Mouse (Mus musculus): Measurements from ENCODE around the gene H2afy2. TPM values are rescaled to one million over a fixed set of nuclear protein-coding genes. Genes with fewer than 3 reads are reported as not detected.

The H2afy2 gene
- polyA plus RNA-seq, 1 experiment = 2.1 TPM

DNA sequence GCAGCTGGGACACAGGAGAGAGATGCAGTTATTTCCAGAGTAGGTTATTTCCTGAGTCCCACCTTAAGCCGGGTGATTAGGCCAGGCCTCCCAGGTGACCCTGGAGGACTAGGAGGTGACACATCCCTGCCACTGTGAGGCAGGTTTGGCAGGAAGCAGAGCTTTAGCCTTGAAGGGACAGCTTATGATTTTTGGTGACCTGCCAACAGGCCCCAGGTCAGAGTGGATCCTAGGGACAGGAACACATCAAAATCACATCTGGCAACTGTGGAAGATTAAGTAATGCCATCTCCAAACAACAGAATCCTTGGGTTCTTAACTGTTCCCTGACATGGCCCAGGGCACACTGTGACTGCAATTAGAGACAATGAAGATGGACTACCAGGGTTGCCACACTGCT lies 42.6 kb downstream of the H2afy2 start:
- H3K27ac ChIP-seq (ENCODE audit: control insufficient read depth, insufficient read depth, low read length) = no peak overlapping the region
- TF ChIP-seq CTCF (IDR thresholded peaks at IDR 0.05; ENCODE audit: borderline replicate concordance, control insufficient read depth, extremely low read depth, insufficient read depth, low read length, poor library complexity) (no peak), POLR2A (IDR thresholded peaks at IDR 0.05; ENCODE audit: control insufficient read depth, extremely low read depth, insufficient read depth, low read length, poor library complexity) (no peak)
- H3K4me3 ChIP-seq (ENCODE audit: control insufficient read depth, insufficient read depth, low read length) = no peak overlapping the region
- H3K27me3 ChIP-seq (ENCODE audit: control insufficient read depth, insufficient read depth, low read length) = no peaks in the 10 kb centered on the region
- H3K36me3 ChIP-seq (ENCODE audit: control insufficient read depth, insufficient read depth, low read length) = no peaks in the 10 kb centered on the region
- no peaks in the 10 kb centered on the region for H3K4me1 ChIP-seq (replicated peaks; ENCODE audit: control insufficient read depth, insufficient read depth, low read length)
- DNase-seq = no peak
- 87% methylated on average over 1 of the region's 1 CpGs for WGBS

DNA sequence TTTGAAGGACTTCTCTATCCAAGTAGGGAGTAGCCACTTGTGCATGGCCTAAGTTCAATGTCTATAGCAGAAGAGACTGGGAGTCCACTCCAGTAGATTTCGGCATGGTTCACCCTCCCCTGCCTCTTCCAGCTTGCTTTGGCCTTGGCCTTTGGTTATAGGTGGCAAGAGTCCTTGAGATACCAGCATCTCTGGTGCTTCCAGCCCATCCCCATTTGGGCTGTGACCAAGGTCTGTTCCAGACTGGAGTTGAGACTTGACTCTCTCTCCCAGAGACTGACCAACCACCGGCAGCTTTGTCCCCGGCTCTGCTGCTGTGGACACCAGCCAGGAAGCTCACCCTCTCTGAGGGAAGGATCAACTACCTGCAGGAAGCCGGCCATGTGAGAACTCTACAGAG lies 45.8 kb downstream of the H2afy2 start:
- Histone ChIP-seq H3K4me3 (ENCODE audit: control insufficient read depth, insufficient read depth, low read length) (no peak overlapping the region), H3K27me3 (ENCODE audit: control insufficient read depth, insufficient read depth, low read length) (no peaks in the 10 kb centered on the region), H3K27ac (ENCODE audit: control insufficient read depth, insufficient read depth, low read length) (no peak overlapping the region), H3K4me1 (replicated peaks; ENCODE audit: control insufficient read depth, insufficient read depth, low read length) (no peaks in the 10 kb centered on the region), H3K36me3 (ENCODE audit: control insufficient read depth, insufficient read depth, low read length) (no peaks in the 10 kb centered on the region)
- DNase-seq = no peak
- TF ChIP-seq POLR2A (IDR thresholded peaks at IDR 0.05; ENCODE audit: control insufficient read depth, extremely low read depth, insufficient read depth, low read length, poor library complexity) (no peak), CTCF (IDR thresholded peaks at IDR 0.05; ENCODE audit: borderline replicate concordance, control insufficient read depth, extremely low read depth, insufficient read depth, low read length, poor library complexity) (no peak)
- 95% methylated on average over 4 of the region's 4 CpGs for WGBS

DNA sequence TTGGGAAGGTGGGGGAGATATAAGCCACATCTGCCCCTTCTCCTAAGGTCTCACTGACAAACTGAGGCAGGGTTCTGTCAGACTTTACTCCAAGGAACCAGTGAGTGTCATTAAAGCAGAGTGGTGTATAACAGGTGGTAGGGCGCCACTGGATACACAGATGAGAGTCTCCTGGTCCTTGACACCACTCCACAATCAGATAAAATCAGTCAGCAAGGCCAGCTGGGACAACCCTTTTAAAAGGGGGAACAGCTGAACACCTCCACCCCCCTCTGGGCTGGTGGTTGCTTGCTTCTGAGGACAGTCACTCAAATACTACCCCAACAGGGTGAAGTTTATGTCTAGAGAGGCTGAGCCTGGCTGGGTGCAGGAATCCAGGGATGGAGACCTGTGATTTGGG lies 46.4 kb downstream of the H2afy2 start:
- no peak overlapping the region for H3K4me3 ChIP-seq (ENCODE audit: control insufficient read depth, insufficient read depth, low read length)
- H3K4me1 ChIP-seq (replicated peaks; ENCODE audit: control insufficient read depth, insufficient read depth, low read length) = no peaks in the 10 kb centered on the region
- no peak for TF ChIP-seq POLR2A (IDR thresholded peaks at IDR 0.05; ENCODE audit: control insufficient read depth, extremely low read depth, insufficient read depth, low read length, poor library complexity)
- TF ChIP-seq CTCF (IDR thresholded peaks at IDR 0.05; ENCODE audit: borderline replicate concordance, control insufficient read depth, extremely low read depth, insufficient read depth, low read length, poor library complexity) = no peak
- no peaks in the 10 kb centered on the region for H3K36me3 ChIP-seq (ENCODE audit: control insufficient read depth, insufficient read depth, low read length)
- H3K27me3 ChIP-seq (ENCODE audit: control insufficient read depth, insufficient read depth, low read length) = no peaks in the 10 kb centered on the region
- WGBS = 88% methylated on average over 1 of the region's 1 CpGs
- H3K27ac ChIP-seq (ENCODE audit: control insufficient read depth, insufficient read depth, low read length) = no peak overlapping the region
- DNase-seq = no peak

- Histone ChIP-seq H3K27ac (ENCODE audit: control insufficient read depth, insufficient read depth, low read length) (no peak overlapping the region), H3K27me3 (ENCODE audit: control insufficient read depth, insufficient read depth, low read length) (no peaks in the 10 kb centered on the region), H3K4me3 (ENCODE audit: control insufficient read depth, insufficient read depth, low read length) (no peak overlapping the region), H3K4me1 (replicated peaks; ENCODE audit: control insufficient read depth, insufficient read depth, low read length) (no peaks in the 10 kb centered on the region), H3K36me3 (ENCODE audit: control insufficient read depth, insufficient read depth, low read length) (no peaks in the 10 kb centered on the region)
- DNase-seq = no peak
- no peak for TF ChIP-seq POLR2A (IDR thresholded peaks at IDR 0.05; ENCODE audit: control insufficient read depth, extremely low read depth, insufficient read depth, low read length, poor library complexity)
- no peak for TF ChIP-seq CTCF (IDR thresholded peaks at IDR 0.05; ENCODE audit: borderline replicate concordance, control insufficient read depth, extremely low read depth, insufficient read depth, low read length, poor library complexity)
- WGBS = 88% methylated on average over 10 of the region's 10 CpGs
Observed at GRCm38 (mm10) chr10:61736671-61737078, 47.3 kb downstream of the H2afy2 start.

DNA sequence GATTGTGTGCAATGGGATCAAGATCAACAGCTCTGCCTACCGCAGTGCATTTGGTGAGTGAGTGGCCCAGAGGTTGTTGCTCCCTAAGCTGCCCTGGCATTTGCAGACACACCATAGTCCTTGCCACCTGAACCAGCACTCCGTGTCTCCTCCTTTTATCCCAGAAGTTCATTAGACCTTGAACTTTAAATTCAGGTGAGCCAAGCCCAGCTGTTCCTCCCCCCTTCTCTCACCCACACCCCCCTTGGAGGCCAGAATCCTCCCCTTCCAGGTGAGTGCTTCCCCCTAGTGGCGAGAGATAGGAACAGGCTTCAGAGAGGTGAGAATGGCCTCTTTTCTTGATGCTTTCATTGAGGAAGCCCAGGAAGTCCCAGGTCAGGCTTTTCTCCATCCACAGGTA lies 49.6 kb downstream of the H2afy2 start:
- DNase-seq = peak; percentile 36
- 57% methylated on average over 3 of the region's 3 CpGs for WGBS
- TF ChIP-seq CTCF (IDR thresholded peaks at IDR 0.05; ENCODE audit: borderline replicate concordance, control insufficient read depth, extremely low read depth, insufficient read depth, low read length, poor library complexity) (peak; percentile 67; the same call in 1 of the 2 replicates), POLR2A (IDR thresholded peaks at IDR 0.05; ENCODE audit: control insufficient read depth, extremely low read depth, insufficient read depth, low read length, poor library complexity) (no peak)

DNA sequence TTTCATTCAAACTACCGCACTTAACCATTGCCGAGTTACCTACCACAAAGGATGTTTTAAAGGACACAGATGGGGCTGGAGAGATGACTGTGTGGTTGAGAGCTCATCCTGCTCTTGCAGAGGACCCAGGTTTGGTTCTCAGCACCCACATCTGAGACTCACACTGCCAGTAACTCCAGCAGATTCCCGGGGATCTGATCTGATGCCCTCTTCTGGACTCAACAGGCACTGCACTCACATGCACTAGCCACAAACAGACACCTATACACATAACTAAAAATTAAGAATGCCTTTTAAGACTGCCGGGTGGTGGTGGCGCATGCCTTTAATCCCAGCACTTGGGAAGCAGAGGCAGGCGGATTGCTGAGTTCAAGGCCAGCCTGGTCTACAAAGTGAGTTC lies 53.8 kb downstream of the H2afy2 start:
- H3K27ac ChIP-seq (ENCODE audit: control insufficient read depth, insufficient read depth, low read length) = no peak overlapping the region
- no peak overlapping the region for H3K4me3 ChIP-seq (ENCODE audit: control insufficient read depth, insufficient read depth, low read length)
- 96% methylated on average over 6 of the region's 6 CpGs for WGBS
- TF ChIP-seq CTCF (IDR thresholded peaks at IDR 0.05; ENCODE audit: borderline replicate concordance, control insufficient read depth, extremely low read depth, insufficient read depth, low read length, poor library complexity) (no peak), POLR2A (IDR thresholded peaks at IDR 0.05; ENCODE audit: control insufficient read depth, extremely low read depth, insufficient read depth, low read length, poor library complexity) (no peak)
- no peaks in the 10 kb centered on the region for H3K27me3 ChIP-seq (ENCODE audit: control insufficient read depth, insufficient read depth, low read length)
- DNase-seq = no peak
- H3K4me1 ChIP-seq (replicated peaks; ENCODE audit: control insufficient read depth, insufficient read depth, low read length) = no peaks in the 10 kb centered on the region
- no peaks in the 10 kb centered on the region for H3K36me3 ChIP-seq (ENCODE audit: control insufficient read depth, insufficient read depth, low read length)

More for the DNA sequence above, 49.6 kb downstream of the H2afy2 start:
- Histone ChIP-seq H3K27me3 (ENCODE audit: control insufficient read depth, insufficient read depth, low read length) (no peaks in the 10 kb centered on the region), H3K4me3 (ENCODE audit: control insufficient read depth, insufficient read depth, low read length) (no peak overlapping the region), H3K36me3 (ENCODE audit: control insufficient read depth, insufficient read depth, low read length) (no peaks in the 10 kb centered on the region), H3K4me1 (replicated peaks; ENCODE audit: control insufficient read depth, insufficient read depth, low read length) (no peaks in the 10 kb centered on the region), H3K27ac (ENCODE audit: control insufficient read depth, insufficient read depth, low read length) (no peak overlapping the region)

DNA sequence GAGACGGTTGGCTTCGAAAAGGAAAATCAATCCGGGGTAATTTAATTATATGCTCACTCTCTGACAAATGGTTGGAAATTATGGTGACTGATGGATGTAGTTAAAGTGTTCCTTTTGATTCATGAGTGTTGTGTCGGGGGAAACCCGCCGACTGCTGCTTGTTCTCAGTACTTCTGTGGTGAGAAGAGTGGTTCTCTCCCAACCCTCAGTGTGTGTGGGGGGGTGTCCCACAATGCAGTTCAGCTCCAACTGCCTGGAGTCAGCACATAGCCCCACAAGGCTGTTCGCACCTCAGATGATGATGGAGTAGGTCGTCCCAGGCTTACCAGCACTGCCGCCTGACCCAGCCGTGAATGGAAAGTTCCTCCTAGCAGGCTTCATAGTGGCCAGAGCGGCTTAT lies 54.8 kb downstream of the H2afy2 start:
- H3K36me3 ChIP-seq (ENCODE audit: control insufficient read depth, insufficient read depth, low read length) = no peaks in the 10 kb centered on the region
- TF ChIP-seq POLR2A (IDR thresholded peaks at IDR 0.05; ENCODE audit: control insufficient read depth, extremely low read depth, insufficient read depth, low read length, poor library complexity) = no peak
- no peak for TF ChIP-seq CTCF (IDR thresholded peaks at IDR 0.05; ENCODE audit: borderline replicate concordance, control insufficient read depth, extremely low read depth, insufficient read depth, low read length, poor library complexity)
- no peak for DNase-seq
- H3K4me1 ChIP-seq (replicated peaks; ENCODE audit: control insufficient read depth, insufficient read depth, low read length) = no peaks in the 10 kb centered on the region
- WGBS = 85% methylated on average over 11 of the region's 11 CpGs
- no peaks in the 10 kb centered on the region for H3K27me3 ChIP-seq (ENCODE audit: control insufficient read depth, insufficient read depth, low read length)
- H3K4me3 ChIP-seq (ENCODE audit: control insufficient read depth, insufficient read depth, low read length) = no peak overlapping the region
- no peak overlapping the region for H3K27ac ChIP-seq (ENCODE audit: control insufficient read depth, insufficient read depth, low read length)

All from thymus, adult 2 months (tissue).